Mouse (Mus musculus) small intestine, adult 2 months (tissue): Measurements from ENCODE around the gene Rpp21.

Experiments used
- CTCF ChIP-seq: fragments of 200-500 bp; IDR thresholded peaks from 2 replicates; pipeline ENCODE4 v1.5.1; 2012; ENCODE audit warnings: low read depth, mild to moderate bottlenecking, control low read depth, inconsistent platforms, low read length, moderate library complexity, mixed read lengths; ENCODE audit not compliant: insufficient replicate concordance, insufficient read length; ENCODE audit errors: extremely low read depth
- POLR2A ChIP-seq: fragments of 200-500 bp; IDR thresholded peaks from 2 replicates; pipeline ENCODE4 v1.6.1; 2012; ENCODE audit warnings: low read depth, mild to moderate bottlenecking, control low read depth, inconsistent platforms, low read length, moderate library complexity

GRCm38 (mm10) chr17:36253087-36253600 lies 4.7 kb downstream of the Rpp21 start:
- TF ChIP-seq POLR2A (no peak), CTCF (no peak)
